Mouse (Mus musculus) forebrain, embryonic 11.5 days (tissue): ENCODE data around the gene Cenpv. TPM values are rescaled to one million over a fixed set of nuclear protein-coding genes. Genes with fewer than 3 reads are reported as not detected.

Experiments
- ATAC-seq: fragments of 200-750 bp; cut with Nextera tagmentation; replicated peaks from 2 replicates; pipeline ENCODE4 v1.8.0; 2017; ENCODE audit warnings: moderate TSS enrichment; ENCODE audit not compliant: low FRiP score
- DNase-seq: peaks from one replicate; pipeline ENCODE4 v3.0.0-alpha.2; 2017; ENCODE audit warnings: low spot score
- H3K27ac ChIP-seq: fragments of 300-500 bp; sonication (generic); 2 replicates; pipeline ENCODE4 v1.5.1; 2014; ENCODE audit warnings: low read depth, low read length
- H3K27me3 ChIP-seq: fragments of 300-500 bp; sonication (generic); 2 replicates; pipeline ENCODE4 v1.6.1; 2014; ENCODE audit warnings: mild to moderate bottlenecking, low read length, mixed read lengths; ENCODE audit not compliant: control insufficient read depth, insufficient read depth
- H3K36me3 ChIP-seq: fragments of 300-500 bp; sonication (generic); 2 replicates; pipeline ENCODE4 v1.6.1; 2014; ENCODE audit warnings: mild to moderate bottlenecking, low read length, moderate library complexity, mixed read lengths; ENCODE audit not compliant: control insufficient read depth, insufficient read depth
- H3K4me1 ChIP-seq: fragments of 300-500 bp; sonication (generic); replicated peaks from 2 replicates; pipeline ENCODE4 v1.6.1; 2014; ENCODE audit warnings: low read length, mixed read lengths; ENCODE audit not compliant: control insufficient read depth, insufficient read depth
- H3K4me2 ChIP-seq: fragments of 300-500 bp; sonication (generic); 2 replicates; pipeline ENCODE4 v1.6.1; 2014; ENCODE audit warnings: low read depth, mild to moderate bottlenecking, low read length, moderate library complexity, mixed read lengths; ENCODE audit not compliant: severe bottlenecking
- H3K4me3 ChIP-seq: fragments of 300-500 bp; sonication (generic); 2 replicates; pipeline ENCODE4 v1.5.1; 2014; ENCODE audit warnings: low read depth, low read length
- H3K9ac ChIP-seq: fragments of 300-500 bp; sonication (generic); 2 replicates; pipeline ENCODE4 v1.6.1; 2014; ENCODE audit warnings: low read length
- H3K9me3 ChIP-seq: fragments of 300-500 bp; sonication (generic); 2 replicates; pipeline ENCODE4 v1.6.1; 2016; ENCODE audit warnings: low read length, mixed read lengths; ENCODE audit not compliant: control insufficient read depth
- WGBS: fragments of 180-500 bp; shearing (Covaris S2); extraction: QIAGEN DNeasy Blood & Tissue Kit; methylation state at CpG from one replicate; pipeline ENCODE4 v1.1.7; 2014; 5-methylcytosine and 5-hydroxymethylcytosine counted together
- polyA plus RNA-seq: library from polyadenylated mRNA; unstranded; fragments of >200 nt; fragmentation: Nextera tagmentation; extraction: Ambion mirVana; gene quantifications from 2 replicates; pipeline ENCODE4 v1.2.1, GENCODE M21; 2014

Gene Cenpv
- polyA plus RNA-seq, 1 experiment from 2014 or later: 61.5 TPM

GRCm38 (mm10) chr11:62573959-62574702 lies 35.1 kb upstream of the Cenpv start, which contains the start of gene Trpv2:
Gene Trpv2 (plus strand): TSS chr11:62574486.
- Histone ChIP-seq H3K9ac (peak within 1 kb of the TSS; percentile 59; the same call in 1 of the 2 replicates), H3K27ac (no peak within 1 kb of the TSS), H3K36me3 (no peaks in the 10 kb centered on the region), H3K9me3 (no peaks in the 10 kb centered on the region), H3K4me1 (peaks cover 8% of the 10 kb centered on the region; the same call in 1 of the 2 replicates), H3K4me2 (peak within 1 kb of the TSS; percentile 98), H3K27me3 (peaks cover 3% of the 10 kb centered on the region; the same call in 1 of the 2 replicates), H3K4me3 (peak within 1 kb of the TSS; percentile 44)
- ATAC-seq: no peak
- WGBS: 85% methylated on average over 6 of the region's 6 CpGs
- DNase-seq: no peak

DNA sequence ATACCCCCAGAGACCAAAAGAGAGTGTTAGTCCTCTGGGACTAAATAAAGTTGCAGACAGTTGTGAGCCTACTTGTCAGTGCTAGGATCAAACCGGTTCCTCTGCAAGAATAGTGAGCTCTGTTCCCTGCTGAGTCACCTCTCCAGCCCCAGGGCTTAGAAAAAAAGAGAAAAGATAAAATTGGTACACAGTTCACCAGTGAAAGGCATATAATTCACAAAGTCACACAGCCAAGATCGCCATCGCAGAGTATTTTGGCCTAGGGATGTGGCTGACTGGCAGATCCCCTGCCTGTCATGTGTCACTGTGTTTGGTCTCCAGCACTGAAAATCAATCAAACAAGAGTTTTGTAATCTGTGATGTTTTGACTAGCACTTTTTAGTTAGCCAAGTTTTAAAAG lies 29.2 kb upstream of the Cenpv start:
- WGBS: 79% methylated on average over 3 of the region's 3 CpGs
- H3K27ac ChIP-seq: no peak overlapping the region
- no peaks in the 10 kb centered on the region for H3K4me1 ChIP-seq
- no peaks in the 10 kb centered on the region for H3K36me3 ChIP-seq
- H3K9me3 ChIP-seq: no peaks in the 10 kb centered on the region
- no peak overlapping the region for H3K9ac ChIP-seq
- H3K27me3 ChIP-seq: no peaks in the 10 kb centered on the region
- ATAC-seq (no peak), DNase-seq (no peak)
- H3K4me3 ChIP-seq: no peak overlapping the region
- H3K4me2 ChIP-seq: no peak overlapping the region

DNA sequence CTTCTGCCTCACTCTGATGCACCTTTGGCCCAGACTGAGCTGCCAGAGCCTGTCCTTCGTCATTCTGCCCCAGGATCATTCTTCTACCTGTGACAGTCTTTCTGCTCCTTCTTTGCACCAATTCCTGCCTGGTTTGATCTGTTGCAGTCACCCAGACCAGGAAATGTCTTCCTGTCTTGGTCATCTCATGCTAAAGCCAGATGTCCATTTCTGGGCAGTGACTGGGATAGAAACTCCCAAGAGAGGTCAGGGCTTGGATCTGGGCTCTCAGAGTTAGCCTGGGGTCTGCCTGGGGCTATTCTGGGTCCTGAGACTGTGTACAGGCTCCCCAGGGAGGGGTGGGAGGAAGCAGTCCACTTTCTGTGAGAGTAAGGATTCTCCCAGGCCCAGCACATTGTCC lies 27.1 kb upstream of the Cenpv start:
- no peak overlapping the region for H3K4me3 ChIP-seq
- no peaks in the 10 kb centered on the region for H3K4me1 ChIP-seq
- H3K36me3 ChIP-seq: no peaks in the 10 kb centered on the region
- DNase-seq (no peak), ATAC-seq (no peak)
- 68% methylated on average over 1 of the region's 1 CpGs for WGBS
- no peaks in the 10 kb centered on the region for H3K27me3 ChIP-seq
- H3K9ac ChIP-seq: no peak overlapping the region
- no peak overlapping the region for H3K4me2 ChIP-seq
- H3K9me3 ChIP-seq: no peaks in the 10 kb centered on the region
- H3K27ac ChIP-seq: no peak overlapping the region

GRCm38 (mm10) chr11:62565747-62566146 lies 26.7 kb upstream of the Cenpv start:
- ATAC-seq: no peak
- Histone ChIP-seq H3K4me1 (no peaks in the 10 kb centered on the region), H3K36me3 (no peaks in the 10 kb centered on the region), H3K4me3 (no peak overlapping the region), H3K27ac (no peak overlapping the region), H3K9me3 (no peaks in the 10 kb centered on the region), H3K9ac (no peak overlapping the region), H3K4me2 (no peak overlapping the region), H3K27me3 (no peaks in the 10 kb centered on the region)
- 79% methylated on average over 7 of the region's 7 CpGs for WGBS
- DNase-seq: no peak

DNA sequence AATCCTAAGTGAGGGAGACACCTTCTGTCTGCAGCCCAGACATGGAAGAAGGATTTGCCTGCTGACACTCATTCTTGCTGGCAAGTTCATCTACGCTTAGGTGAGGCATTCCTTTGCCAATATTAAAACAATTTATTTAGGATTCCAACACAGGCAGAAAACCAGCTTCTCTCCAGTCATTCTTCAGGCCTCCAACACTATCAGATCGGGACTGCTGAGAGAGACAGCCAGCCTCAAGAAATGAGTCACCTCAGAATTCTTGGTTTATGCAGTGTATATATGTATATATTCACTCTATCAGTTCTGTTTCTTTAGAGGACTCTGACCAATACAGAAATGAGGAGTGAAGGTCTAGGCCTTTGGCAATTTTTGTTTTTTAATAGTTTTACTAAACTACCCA lies 24.5 kb upstream of the Cenpv start:
- no peaks in the 10 kb centered on the region for H3K36me3 ChIP-seq
- H3K4me3 ChIP-seq: no peak overlapping the region
- no peaks in the 10 kb centered on the region for H3K4me1 ChIP-seq
- H3K27me3 ChIP-seq: no peaks in the 10 kb centered on the region
- ATAC-seq (no peak), DNase-seq (no peak)
- no peak overlapping the region for H3K4me2 ChIP-seq
- no peaks in the 10 kb centered on the region for H3K9me3 ChIP-seq
- no peak overlapping the region for H3K9ac ChIP-seq
- no peak overlapping the region for H3K27ac ChIP-seq
- WGBS: 97% methylated on average over 2 of the region's 2 CpGs

DNA sequence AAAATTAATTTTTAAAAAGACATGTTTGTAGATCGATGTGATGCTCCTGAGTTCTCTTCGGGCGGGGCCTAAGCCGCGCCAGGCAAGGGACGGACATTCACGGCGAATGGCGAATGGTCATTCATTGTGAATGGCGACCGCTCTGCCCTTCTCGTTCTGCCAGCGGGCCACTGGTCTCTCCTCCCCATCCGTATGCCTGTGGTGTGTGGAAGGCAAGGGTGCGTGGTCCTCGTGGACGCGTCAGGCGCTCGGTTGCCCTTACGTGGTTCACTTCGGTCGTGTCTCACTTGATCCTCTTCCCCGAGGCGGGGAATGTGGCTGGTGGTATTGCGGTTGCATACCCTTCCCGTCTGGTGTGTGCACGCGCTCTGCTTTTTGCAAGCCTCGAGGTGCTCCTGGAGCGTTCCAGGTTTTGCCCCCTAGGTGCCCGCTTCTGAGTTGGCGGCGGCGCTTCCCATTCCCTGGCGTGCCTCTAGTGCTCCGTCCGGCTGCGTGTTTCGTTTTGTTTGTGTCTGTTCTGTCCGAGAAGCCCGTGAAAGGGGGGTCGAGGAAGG lies 21.5 kb upstream of the Cenpv start:
- WGBS: 35% methylated on average over 43 of the region's 43 CpGs
- DNase-seq (no peak), ATAC-seq (no peak)
- peak overlapping the region; percentile 49 for H3K4me2 ChIP-seq
- H3K9me3 ChIP-seq: no peaks in the 10 kb centered on the region
- no peaks in the 10 kb centered on the region for H3K36me3 ChIP-seq
- no peaks in the 10 kb centered on the region for H3K27me3 ChIP-seq
- H3K4me3 ChIP-seq: peak overlapping the region; percentile 24
- peak overlapping the region; percentile 20; the same call in 1 of the 2 replicates for H3K9ac ChIP-seq
- H3K27ac ChIP-seq: no peak overlapping the region
- no peaks in the 10 kb centered on the region for H3K4me1 ChIP-seq

- no peaks in the 10 kb centered on the region for H3K9me3 ChIP-seq
- H3K4me1 ChIP-seq: peaks cover 6% of the 10 kb centered on the region; the same call in 1 of the 2 replicates
- WGBS: 66% methylated on average over 6 of the region's 6 CpGs
- no peak for ATAC-seq
- H3K27ac ChIP-seq: no peak overlapping the region
- no peak for DNase-seq
- no peak overlapping the region for H3K4me3 ChIP-seq
- no peak overlapping the region for H3K9ac ChIP-seq
- no peaks in the 10 kb centered on the region for H3K27me3 ChIP-seq
- no peak overlapping the region for H3K4me2 ChIP-seq
- peaks cover 3% of the 10 kb centered on the region; the same call in 1 of the 2 replicates for H3K36me3 ChIP-seq
These were observed 20.0 kb upstream of the Cenpv start for GRCm38 (mm10) chr11:62558961-62559646.

- Histone ChIP-seq H3K9ac (no peak overlapping the region), H3K4me3 (no peak overlapping the region), H3K9me3 (no peaks in the 10 kb centered on the region), H3K4me1 (peaks cover 8% of the 10 kb centered on the region; the same call in 1 of the 2 replicates), H3K27me3 (no peaks in the 10 kb centered on the region), H3K27ac (no peak overlapping the region), H3K36me3 (peaks cover 6% of the 10 kb centered on the region; the same call in 1 of the 2 replicates), H3K4me2 (no peak overlapping the region)
- DNase-seq: no peak
- WGBS: 83% methylated on average over 2 of the region's 2 CpGs
- no peak for ATAC-seq
These were observed 19.1 kb upstream of the Cenpv start for GRCm38 (mm10) chr11:62558152-62558551.
